Mouse (Mus musculus) heart, adult 2 months (tissue): Measurements from ENCODE around the gene Bud23.

Source experiments
- CTCF ChIP-seq: fragments of 200-600 bp; IDR thresholded peaks from 2 replicates; pipeline ENCODE4 v1.8.1; 2022; ENCODE audit warnings: antibody characterized with exemption, mild to moderate bottlenecking, moderate library complexity
- EP300 ChIP-seq: fragments of 200-500 bp; IDR thresholded peaks from 2 replicates; pipeline ENCODE4 v1.6.1; 2011; ENCODE audit warnings: low read depth, low read length, control low read depth; ENCODE audit not compliant: insufficient read depth
- POLR2A ChIP-seq: fragments of 200-500 bp; IDR thresholded peaks from 2 replicates; pipeline ENCODE4 v1.6.1; 2011; ENCODE audit warnings: mild to moderate bottlenecking, low read depth, low read length, control low read depth; ENCODE audit not compliant: insufficient read depth

GRCm38 (mm10) chr5:135076931-135077505, 12.3 kb upstream of the Bud23 start:
- TF ChIP-seq POLR2A = no peak
- no peak for TF ChIP-seq CTCF
- no peak for TF ChIP-seq EP300
